Mouse (Mus musculus) left cerebral cortex, adult 18-20 months (tissue): ENCODE data around the gene Qars. TPM values are rescaled to one million over a fixed set of nuclear protein-coding genes. Genes with fewer than 3 reads are reported as not detected.

Experiments
- DNase-seq, 2 experiments: peaks; one replicate each; pipeline ENCODE4 v3.0.0; 2021 to 2022; ENCODE audit warnings: low spot score in 2 of 2, mixed read lengths in 1 of 2
- total RNA-seq, 2 experiments: library from RNA; stranded (reverse); gene quantifications; 2 replicates each; pipeline ENCODE4 v1.2.3; 2021

Qars gene
- total RNA-seq, 2 experiments from 2014 or later = 72.7 to 77.7 TPM

DNA sequence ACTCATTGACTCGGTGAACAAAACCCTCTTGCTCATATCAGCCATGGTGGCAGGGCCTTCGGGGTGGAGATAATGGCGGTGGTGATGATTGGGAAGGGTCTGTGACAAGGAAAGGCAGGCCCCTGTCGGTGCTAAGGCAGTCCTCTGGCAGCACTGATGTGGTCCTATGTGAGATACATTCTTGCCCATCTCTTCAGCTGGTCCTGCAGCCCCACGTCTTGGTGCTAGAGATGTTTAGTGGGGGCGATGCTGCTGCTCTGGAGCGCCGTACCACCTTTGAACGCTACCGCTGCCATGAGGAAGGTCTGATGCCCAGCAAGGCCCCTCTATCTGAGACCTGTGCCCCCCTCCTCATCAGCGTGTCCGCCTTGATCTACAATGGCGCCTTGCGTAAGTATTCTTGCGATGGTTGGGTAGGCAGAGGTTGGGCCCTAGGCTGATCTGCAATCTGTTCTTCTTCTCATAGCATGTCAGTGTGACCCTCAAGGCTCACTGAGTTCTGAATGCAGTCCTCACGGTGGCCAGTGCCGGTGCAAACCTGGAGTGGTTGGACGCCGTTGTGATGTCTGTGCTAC lies 22.1 kb upstream of the Qars start:
- DNase-seq = no peak

DNA sequence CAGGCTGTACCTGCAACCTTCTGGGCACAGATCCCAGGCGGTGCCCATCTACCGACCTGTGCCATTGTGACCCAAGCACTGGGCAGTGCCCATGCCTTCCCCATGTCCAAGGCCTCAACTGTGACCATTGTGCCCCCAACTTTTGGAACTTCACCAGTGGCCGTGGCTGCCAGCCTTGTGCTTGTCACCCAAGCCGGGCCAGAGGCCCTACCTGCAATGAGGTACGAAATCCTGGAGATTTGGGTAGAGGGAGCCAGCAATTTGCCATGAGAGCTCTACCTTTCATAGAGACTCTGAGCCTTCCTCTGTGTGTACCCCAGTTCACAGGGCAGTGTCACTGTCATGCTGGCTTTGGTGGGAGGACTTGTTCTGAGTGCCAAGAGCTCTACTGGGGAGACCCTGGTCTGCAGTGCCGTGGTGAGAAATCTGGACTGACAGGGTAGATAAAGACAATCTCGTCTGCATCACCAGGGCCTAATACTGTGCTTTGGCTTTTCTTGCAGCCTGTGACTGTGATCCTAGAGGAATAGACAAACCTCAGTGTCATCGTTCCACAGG lies 20.5 kb upstream of the Qars start:
- DNase-seq = no peak

DNA sequence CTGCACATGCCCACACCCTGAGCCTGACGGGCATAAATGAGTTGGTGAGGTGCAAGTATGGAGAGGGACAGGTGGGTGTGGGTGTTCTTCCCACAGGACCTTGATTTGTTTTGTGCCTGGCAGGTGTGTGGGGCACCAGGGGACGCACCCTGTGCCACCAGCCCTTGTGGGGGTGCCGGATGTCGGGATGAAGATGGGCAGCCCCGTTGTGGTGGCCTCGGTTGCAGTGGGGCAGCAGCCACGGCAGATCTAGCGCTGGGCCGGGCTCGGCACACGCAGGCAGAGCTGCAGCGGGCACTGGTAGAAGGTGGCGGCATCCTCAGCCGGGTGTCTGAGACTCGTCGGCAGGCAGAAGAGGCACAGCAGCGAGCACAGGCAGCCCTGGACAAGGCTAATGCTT lies 19.1 kb upstream of the Qars start:
- no peak for DNase-seq

DNA sequence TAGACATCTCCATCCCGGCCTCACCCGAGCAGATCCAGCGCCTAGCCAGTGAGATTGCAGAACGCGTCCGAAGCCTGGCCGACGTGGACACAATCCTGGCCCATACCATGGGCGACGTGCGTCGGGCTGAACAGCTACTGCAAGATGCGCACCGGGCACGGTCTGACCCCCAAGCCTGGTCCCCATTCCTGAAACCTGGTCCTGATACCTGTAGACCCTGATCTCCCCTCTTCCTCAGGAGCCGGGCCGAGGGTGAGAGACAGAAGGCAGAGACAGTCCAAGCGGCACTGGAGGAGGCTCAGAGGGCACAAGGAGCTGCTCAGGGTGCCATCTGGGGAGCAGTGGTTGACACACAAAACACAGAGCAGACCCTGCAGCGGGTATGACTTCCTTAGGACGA lies 18.3 kb upstream of the Qars start:
- no peak for DNase-seq

DNA sequence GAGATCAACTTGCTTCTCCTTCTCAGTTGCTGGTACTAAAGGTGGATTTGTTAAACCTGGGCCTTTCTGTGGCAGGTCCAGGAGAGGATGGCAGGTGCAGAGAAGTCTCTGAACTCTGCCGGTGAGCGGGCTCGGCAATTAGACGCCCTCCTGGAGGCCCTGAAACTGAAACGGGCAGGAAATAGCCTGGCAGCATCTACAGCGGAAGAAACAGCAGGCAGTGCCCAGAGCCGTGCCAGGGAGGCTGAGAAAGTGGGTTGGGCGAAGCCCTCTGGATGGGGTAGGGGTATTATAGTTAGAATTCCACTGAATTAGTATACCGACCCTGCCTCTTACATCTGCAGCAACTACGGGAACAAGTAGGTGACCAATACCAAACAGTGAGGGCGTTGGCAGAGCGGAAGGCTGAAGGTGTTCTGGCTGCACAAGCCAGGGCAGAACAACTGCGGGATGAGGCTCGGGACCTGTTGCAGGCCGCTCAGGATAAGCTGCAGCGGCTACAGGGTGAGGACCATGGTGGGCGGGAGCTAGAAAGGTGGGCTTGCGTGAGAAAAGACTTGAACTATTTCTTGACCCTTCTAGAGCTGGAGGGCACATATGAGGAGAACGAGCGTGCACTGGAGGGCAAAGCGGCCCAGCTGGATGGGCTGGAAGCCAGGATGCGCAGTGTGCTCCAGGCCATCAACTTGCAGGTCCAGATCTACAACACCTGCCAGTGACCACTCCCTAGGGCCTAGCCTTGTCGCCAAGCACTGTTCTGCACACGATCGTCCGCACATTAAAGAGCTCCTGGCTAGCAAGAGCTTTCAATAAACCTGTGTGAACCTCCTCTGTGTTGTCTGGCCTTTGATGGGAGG lies 17.6 kb upstream of the Qars start:
- no peak for DNase-seq

DNA sequence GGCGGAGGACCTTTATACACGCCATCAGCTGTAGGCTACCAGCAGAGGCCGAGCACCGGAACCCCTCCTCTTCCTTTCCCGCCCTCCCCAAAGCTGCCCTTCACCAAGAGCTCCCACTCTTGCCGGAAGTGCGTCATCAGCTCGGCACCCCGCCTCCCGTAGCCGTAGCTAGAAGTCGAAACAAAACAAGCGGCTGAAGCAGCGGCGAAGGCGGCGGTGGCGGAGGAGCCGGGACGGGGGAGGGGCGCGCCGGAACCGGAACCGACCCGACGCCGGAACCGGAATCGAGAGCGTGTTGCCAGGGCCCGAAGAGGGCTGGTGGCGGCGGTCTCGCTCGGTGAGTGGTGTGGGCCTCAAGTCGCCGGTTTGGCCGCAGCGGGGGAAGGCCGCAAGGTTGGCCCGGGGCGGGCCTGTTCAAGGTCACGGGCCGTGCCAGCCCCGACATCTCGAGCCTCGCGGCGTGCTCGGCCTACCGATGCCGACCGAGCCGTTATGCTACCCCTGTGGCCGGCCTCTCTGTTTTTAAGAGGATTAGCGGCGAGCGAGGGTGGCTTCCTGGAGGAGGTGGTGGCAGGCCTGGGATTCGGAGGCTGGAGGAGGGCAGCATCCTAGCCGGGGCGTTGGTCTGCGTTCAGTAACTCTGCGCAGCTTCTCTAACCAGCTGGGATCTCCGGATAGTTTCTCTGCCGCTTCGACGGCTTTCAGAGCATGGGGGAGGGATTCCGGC lies 16.8 kb upstream of the Qars start, which contains the start of gene Usp19:
TSS of gene Usp19 (plus strand) at position 44 of the 727 bp plus-strand sequence.
- peak; percentile 94 to 97 for DNase-seq

DNA sequence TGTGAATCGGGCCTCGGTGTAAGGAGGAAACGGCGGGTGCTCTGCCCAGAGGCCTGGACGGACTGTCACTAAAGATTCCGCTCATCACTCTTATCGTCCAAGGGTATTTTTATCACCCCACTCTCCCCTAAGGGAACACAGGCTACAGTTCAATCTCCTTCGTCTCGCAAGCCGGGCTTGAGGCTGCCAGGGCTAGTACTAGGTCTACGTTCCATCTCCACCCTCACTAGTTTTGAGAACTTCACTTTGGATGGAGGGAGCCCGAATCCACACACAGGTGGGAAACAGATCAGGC lies 16.3 kb upstream of the Qars start:
- DNase-seq = no peak

DNA sequence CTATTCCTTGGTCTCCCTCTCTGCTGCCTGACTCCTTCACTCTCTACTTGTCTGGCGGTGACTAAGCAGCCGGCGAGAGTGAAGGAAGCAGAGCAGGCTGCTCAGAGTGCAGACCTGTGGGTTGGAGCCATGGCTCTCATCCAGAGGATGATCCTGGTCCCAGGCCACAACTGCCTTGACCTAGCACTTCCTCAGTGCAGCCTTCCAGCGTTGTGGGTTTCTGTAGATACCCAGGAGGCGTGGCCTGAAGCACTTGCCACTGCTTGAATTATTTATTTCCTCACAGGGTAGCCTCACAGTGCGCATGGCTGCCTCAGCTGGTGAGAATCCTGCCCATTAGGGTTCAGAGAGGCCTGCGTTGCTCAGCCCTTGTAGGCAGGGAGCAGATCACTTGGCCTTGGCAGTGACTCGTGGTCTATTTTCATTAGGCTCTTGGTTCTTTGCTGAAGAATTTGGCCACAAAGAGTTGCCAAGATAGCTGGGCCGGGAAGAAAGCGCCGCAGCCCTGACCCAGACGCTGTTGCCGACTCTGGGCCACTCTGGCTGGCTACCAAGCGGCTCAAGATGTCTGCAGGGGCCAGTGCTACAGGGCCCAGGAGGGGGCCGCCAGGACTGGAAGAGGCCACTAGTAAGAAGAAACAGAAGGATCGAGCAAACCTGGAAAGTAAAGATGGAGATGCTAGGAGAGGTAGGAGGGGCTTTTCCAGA lies 15.3 kb upstream of the Qars start:
- DNase-seq = no peak

DNA sequence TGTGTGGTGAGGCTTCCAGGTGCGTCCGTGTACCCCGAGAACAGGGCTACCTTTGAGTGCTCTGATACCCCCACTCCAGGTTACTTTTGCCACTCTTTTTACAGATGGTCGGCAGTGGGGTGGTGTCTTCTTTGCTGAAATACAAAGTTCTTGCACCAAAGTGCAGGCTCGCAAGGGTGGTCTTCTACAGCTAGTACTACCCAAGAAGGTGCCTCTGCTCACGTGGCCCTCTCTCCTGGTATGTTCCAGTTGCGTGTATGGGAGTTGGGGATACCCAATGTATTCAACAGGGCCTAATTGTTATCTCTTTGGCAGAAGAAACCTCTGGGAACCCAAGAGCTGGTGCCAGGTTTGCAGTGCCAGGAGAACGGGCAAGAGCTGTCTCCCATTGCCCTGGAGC lies 14.3 kb upstream of the Qars start:
- no peak for DNase-seq

DNA sequence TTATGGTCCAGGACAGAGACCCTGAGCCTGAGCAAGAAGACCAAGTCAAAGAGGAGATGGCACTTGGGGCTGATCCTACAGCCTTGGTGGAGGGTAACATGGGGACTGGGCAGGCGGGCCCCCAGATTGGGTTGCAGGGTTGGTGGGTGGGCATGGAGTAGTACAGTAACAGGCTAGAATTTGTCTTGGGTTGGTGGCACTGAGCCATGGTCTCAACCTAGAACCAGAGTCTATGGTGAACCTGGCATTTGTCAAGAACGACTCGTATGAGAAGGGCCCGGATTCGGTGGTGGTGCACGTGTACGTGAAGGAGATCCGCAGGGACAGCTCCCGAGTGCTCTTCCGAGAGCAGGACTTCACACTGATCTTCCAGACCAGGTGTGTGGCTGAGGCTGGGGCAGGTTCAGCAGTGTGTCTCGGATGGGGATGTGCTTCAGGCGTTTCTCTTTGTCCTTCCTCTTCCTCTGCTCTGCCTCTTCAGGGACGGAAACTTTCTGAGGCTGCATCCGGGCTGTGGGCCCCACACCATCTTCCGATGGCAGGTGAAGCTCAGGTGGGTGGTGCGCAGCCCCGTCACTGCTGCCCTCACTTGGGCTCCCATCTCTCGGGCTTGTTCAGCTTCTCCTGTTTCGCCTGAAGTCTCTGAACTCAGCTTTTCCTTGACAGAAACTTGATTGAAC lies 13.2 kb upstream of the Qars start:
- no peak for DNase-seq

DNA sequence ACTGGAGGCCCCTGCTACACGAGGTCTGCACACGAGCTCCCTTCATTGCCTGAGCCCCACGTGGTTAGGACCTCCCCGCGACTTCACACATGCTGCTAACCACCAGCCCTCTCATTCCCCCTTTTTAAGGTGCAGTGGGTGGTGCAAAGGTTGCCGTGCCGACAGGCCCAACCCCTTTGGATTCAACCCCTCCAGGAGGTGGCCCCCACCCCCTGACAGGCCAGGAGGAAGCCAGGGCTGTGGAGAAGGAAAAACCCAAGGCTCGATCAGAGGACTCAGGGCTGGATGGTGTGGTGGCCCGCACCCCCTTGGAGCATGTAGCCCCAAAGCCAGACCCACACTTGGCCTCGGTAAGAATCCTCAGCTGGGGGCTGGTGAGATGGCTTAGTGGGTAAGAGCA lies 12.6 kb upstream of the Qars start:
- DNase-seq = no peak

DNA sequence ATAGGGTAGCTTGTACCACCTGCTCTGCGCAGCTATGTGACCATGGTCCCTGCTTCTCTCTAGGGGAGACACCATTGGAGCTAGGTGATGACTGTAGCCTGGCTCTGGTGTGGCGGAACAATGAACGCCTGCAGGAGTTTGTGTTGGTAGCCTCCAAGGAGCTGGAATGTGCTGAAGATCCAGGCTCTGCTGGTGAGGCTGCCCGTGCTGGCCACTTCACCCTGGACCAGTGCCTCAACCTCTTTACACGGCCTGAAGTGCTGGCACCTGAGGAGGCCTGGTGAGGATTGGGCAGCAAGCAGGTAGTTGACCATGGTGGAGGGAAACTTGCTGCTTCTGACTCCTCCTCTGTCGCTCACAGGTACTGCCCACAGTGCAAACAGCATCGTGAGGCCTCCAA lies 8.3 kb upstream of the Qars start:
- no peak for DNase-seq

DNA sequence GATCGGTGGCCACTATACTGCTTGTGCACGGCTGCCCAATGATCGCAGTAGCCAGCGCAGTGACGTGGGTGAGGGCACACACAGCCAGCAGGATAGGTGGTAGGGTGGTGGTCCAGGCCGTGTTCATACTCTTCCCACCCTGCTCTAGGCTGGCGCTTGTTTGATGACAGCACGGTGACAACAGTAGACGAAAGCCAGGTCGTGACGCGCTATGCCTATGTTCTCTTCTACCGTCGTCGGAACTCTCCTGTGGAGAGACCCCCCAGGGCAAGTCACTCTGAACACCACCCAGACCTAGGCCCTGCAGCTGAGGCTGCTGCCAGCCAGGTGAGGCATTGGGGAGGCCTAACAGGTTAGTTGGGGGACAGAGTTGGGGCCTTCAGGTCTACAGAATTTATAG lies 7.6 kb upstream of the Qars start:
- DNase-seq = no peak

DNA sequence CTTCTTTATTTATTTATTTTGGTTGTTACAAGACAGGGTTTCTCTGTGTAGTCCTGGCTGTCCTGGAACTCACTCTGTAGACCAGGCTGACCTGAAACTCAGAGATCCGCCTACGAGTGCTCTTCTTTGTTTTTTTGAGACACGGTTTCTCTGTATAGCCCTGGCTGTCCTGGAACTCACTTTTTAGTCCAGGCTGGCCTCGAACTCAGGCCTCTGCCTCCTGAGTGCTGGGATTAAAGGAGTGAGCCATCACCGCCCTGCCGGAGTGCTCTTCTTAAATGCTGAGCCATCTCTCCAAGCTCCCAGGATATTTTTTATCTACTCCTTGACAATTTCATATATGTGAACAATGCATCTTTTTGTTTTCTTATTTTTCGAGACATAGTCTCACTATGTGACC lies 605 bp upstream of the Qars start:
- DNase-seq = no peak

DNA sequence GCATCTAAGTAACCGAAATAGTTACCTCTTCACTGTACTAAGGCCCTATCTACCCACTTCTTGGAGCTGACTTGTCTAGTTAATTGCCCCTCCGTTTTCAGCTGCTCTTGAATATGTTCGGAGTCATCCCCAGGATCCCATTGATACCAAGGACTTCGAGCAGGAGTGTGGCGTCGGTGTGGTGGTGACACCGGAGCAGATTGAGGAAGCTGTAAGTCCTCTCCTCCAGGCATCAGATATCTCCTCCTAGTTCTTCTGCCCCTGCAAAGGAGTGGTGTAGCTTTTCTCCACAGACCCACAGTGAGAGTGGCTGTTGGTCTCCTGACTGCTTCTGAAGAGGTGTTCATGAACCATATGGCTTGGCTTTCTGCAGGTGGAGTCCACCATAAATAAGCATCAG lies 1.3 kb downstream of the Qars start:
- no peak for DNase-seq

DNA sequence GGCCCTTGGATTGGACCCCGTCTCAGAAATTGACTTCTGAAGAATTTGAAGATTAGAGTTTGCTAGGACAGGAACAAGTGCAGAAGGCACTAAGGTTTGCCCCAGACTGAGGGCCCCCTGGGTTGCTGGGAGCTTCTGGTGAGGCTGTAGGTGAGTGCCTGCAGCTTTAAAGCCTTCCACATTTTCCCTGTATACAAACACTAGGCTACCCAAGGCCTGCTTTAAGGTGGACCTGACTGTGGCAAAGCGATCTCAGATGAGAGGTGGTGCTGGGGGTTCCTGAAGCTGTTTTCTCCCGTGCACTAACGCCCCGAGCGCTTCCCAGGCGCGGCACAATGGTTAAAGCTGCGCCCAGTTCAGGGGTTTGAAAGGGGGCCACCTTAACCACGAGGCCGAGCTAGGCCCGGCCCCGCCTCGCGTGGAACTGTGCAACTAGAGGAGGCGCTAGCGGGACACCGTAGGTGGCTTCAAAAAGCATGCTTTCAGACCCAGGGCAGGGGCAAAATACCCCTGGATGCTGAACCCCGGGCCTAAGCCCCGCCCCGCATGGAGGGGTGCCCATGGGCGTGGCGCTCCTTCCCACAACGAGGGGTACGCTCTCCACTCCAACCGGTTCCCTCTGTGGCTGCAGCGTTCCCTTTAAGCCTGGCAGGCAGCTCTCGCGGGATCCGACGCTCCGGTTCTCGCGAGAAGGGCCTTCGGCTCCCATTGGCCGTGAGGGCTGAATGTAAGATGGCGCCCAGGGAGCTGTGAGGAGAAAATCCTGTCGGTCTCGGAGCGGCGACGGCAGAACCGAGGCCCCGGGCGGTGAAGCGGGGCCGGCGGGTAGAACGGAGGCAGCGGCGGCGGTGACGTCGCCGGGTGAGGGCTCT lies 9.1 kb downstream of the Qars start, which contains the start of gene Qrich1:
TSS of gene Qrich1 (plus strand) at position 427 of the 872 bp plus-strand sequence.
- peak; percentile 92 to 96 for DNase-seq

DNA sequence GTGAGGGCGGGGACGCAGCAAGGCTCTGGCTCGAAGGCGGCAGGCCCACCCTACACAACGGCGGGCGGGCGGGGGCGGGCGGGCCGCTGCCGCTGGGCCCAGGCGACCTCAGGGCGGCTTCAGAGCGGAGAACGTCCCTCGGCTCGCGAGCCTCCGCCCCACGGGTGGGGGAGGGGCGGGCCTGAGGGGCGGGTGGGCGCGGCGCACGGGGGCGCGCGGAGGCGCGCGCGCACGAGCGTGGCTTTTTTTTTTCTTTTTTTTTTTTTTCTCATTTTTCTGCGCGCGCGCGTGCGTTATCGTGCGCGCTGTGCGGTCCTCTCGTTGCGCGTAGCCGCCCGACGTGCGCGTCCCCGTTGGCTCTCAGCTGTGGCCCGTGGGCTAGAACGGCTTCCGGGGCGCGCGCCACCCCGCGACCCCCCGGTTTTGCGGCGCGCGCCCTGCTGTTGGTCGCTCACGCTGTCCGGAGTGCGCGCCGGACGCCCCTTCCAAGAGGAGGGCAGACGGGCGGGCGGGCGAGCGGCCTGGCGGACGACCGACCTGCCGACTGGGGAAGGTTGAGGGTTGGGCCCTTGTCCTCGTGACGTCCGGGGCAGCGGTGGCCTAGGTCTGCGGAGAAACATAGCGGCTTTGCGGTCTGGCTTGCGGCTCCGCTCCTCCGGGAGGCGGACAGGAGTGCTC lies 9.9 kb downstream of the Qars start:
- DNase-seq = peak; percentile 73 to 89

DNA sequence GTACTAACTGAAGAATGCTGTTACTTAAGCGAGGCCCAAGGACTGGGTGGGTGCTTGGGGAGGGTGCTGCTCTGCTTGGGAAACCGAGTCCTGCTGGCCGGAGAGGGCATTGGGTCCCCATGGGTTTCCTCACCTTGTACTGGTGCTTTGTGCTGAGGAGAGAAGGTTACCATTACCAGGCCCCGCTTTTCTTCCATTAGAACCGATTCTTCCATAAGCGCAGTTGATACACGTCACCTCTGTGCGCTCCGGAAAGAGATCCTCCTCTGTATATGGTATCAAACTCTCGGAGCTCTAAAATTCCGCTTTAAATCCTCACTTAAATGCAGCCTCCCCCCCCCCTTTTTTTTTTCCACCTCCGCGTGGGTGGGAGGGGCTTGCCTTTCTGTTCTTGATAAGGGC lies 10.4 kb downstream of the Qars start:
- peak; percentile 31 to 34 for DNase-seq

DNA sequence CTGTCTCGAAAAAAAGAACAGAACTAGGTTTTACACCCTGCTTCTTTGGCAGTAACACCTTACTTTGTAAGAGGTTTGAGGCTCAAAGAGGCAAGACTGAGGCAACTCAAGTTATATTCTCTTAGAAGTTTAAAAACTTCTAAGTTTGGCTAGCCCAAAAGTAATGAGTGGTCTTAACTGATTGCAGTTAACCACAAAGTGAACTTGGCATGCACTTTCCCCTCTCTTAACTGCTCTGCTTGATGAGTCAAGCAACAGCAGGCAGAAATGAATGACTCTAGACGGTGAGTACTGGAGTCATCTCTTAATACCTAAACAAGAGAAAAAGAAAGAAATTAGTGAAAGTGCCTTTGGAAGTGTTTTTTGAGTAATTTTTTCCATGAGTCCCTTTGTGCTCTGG lies 14.1 kb downstream of the Qars start:
- no peak for DNase-seq
